Mouse (Mus musculus): ENCODE results near the gene Apbb1.

DNA sequence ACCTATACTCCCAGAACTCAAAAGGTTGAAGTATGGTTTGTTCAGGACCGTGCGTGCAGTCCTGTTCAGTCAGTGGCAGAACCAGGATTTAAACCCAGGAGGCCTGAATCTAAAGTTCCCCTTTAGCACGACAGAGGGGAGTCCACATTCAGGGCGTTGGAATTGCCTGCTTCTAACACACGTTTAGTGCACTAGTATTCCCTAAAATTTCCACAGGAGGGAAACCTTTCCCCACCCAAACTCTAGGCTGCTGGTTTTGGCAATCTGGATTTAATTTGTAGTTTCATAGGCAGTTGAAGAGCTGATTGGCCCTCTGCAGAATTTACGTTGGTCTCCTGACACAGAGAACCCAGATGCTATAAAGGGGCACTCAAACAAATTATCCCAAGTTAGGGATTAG is 32.4 kb downstream of the Apbb1 start:
- TF ChIP-seq TAL1 (IDR thresholded peaks at IDR 0.05; ENCODE audit: low read length) (no peak), GATA1 (IDR thresholded peaks at IDR 0.05; ENCODE audit: low read length) (no peak)

Measured in erythroblast, embryonic 14.5 days (primary cell).